Mouse (Mus musculus) liver, adult (tissue): ENCODE data around the gene Prex1.

ENCODE experiments used
- GATA4 ChIP-seq: IDR thresholded peaks from 2 replicates; pipeline ENCODE4 v1.6.1; 2014; ENCODE audit warnings: mild to moderate bottlenecking, low read length; ENCODE audit not compliant: insufficient replicate concordance

Gene Prex1

DNA sequence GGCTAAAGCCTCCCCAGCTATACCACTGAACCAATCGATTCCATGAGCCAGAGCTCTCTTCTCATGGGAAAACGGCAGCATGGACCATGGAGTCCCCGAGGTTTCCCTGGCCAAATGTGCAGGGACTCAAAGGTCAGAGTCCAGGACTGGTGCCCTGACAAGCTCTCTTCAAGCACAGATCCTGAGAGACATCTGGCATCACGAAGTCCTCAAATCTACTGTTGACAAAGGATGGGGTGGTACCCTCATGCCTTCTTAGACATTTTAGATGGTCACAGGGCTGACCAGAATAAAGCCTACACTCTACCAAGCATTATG, 76.0 kb downstream of the Prex1 start:
- no peak for TF ChIP-seq GATA4

- no peak for TF ChIP-seq GATA4
Measured at GRCm38 (mm10) chr2:166636867-166637672, 76.6 kb downstream of the Prex1 start.

- no peak for TF ChIP-seq GATA4
Measured at GRCm38 (mm10) chr2:166635521-166635920, 78.1 kb downstream of the Prex1 start.

DNA sequence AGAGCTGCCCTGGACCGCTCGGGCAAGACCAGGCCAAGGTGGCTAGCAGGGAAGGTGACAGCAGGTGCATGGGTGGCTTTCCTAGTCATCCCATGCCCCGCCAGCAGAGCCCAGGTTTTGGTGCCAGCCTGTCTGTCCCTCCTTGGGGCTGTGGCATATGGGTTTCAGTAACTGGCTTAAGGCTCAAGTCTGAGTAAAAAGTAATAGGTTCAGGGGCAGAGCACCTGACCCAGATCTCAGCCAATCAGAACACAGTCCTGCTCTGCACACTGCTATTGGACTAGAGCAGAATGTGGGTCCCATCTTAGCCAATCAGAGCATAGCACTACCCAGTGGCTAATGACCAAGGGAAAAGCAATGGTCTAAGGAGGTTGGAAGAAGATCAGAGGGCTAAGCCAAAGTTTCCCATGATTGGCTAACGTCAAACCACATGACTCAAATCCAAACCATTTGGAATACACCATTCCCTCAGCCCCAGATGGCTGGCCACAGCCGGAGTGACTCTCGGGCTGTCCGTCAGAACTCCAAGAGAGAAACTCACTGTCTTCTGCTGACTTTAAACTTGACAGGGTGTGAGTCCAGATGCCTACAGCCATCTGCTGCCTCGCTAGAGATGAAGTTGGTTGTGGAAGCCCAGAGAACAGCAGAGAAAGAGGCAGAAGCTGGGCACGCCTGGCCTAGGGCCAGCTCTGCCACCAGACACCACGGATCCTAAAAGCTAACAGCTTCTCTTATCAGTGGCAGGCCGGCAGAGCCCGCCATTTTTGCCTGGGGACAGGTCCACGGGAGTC, 80.9 kb downstream of the Prex1 start:
- no peak for TF ChIP-seq GATA4

GRCm38 (mm10) chr2:166631621-166632171, 81.9 kb downstream of the Prex1 start:
- TF ChIP-seq GATA4 = no peak

DNA sequence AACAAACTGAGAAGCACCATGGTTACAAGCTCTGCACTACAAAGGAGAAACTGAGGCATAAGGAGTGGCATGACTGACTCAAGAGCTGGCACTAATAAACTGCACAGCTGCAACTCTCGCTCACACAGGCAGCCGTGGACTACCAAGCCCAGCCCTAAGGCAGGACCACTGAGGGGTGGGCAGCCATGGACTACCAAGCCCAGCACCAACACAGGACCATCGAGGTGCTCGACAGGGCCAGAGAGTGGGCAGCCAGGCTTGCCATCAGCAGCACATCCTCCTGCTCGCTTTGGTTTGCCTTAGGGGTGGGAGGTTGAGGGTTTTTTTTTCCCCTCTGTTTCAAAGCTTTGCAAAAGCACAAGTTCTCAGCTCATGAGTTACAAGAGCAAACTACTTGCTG, 82.4 kb downstream of the Prex1 start:
- TF ChIP-seq GATA4 = no peak

DNA sequence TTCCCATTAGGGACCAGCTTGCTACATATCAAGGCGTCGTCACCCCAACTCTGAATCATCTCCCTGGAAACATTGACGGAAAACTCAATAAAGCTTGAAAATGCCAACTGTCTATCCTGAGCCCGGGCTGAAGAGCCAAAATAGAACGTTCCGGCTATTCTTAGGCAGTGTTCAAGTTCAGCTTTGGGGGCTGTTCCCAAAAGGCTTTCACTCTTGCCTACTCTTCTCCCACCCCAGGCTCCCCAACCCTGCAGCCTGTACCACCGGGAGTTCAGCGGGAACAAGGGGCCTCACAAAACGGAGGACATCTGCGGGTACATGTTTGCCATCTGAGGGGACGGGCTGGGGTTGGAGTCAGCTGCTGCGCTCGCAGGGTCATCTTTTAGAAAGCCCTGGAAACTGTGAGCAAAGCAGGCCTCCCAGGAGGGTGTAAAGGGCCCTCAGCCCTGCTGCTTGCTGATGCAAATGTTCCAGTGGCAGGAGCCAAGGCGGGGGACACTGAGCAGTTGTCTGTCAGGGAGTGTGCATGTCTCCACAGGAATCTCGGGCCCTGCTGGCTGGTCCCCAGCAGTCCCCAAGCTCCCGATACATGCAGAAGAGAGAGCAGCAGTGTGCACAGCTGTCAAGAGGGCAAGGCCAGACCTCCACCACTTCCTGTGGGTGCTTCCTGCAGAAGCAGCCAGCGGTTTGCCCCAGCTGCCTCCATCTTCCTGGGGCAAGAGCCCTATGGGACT, 83.5 kb downstream of the Prex1 start:
- TF ChIP-seq GATA4 = no peak

- TF ChIP-seq GATA4 = no peak
Measured at GRCm38 (mm10) chr2:166627578-166627977, 86.1 kb downstream of the Prex1 start.

DNA sequence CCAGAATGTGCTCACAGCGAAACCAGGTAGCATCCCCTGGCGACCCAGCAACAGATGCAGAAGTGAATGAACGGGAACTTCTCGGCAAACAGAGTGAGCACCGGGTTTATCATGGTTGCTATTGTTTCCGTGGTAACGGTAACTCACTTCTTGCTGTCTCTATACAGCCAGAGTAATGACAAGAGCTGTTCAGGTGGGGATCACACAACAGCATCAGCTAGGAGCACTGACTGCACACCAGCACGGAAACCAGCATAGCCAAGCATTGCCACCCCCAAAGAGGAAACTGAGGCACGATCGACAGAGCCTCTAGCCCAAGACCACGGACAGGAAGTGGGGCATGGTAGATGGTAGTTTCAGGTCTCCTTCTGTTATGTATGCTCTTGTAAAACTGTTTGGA, 88.4 kb downstream of the Prex1 start:
- no peak for TF ChIP-seq GATA4

- TF ChIP-seq GATA4 = no peak
Measured at GRCm38 (mm10) chr2:166623081-166623567, 90.5 kb downstream of the Prex1 start.

GRCm38 (mm10) chr2:166622590-166622989, 91.0 kb downstream of the Prex1 start:
- no peak for TF ChIP-seq GATA4

- no peak for TF ChIP-seq GATA4
Measured at GRCm38 (mm10) chr2:166622079-166622478, 91.6 kb downstream of the Prex1 start.

DNA sequence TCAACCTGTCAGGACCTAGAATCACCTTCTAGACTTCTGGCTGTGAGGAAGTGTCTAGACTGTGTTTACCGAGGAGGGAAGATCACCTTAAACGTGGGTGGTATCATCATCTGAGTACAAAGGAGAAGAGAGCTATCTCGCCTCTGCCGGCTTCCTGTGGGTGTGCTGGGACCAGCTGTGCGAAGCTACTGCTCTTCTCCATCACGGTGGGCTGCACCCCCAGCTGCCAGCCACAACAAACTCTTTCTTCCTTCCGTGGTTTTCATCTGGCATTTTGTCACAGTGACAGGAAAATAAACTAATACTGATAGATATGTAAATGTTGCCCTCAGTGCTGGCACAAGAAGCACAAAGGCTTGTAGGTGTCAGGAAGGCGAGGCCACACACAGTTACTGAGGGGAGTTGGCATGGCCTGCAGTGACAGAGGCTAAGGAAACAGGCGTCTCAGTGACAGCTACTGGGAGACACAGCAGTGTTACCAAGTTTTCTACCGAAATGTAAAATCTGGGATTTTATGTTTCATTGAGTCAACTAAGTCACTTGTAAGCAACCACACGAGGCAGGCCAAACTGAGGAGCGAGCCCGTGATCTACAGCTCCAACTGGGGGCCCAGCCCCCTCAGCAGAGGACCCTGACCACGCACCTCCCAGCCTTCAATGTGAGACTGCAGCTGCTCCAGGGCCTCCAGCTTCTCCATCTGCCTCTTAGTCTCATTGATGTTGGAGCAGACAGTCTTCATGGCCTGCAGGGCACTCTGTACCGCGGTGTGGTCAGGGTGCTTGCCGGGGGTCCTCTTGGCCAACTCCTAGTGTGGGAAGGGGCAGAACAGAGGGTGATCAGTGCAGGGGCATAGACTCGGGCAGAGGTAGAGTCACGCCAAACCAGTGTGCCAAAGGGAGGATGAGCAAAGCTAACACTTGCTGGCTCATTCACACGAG, 92.8 kb downstream of the Prex1 start:
- TF ChIP-seq GATA4 = no peak

GRCm38 (mm10) chr2:166619906-166620490, 93.6 kb downstream of the Prex1 start:
- TF ChIP-seq GATA4 = no peak; the same call in 1 of the 2 replicates
